Mouse (Mus musculus) MN1 (cell line): ENCODE results near the gene Ttyh2.
A peak's percentile ranks its signal among the peaks of the same experiment; 100 is the strongest.

Source experiments
- DNase-seq: peaks from one replicate; pipeline ENCODE4 v3.0.0-alpha.2; 2016; ENCODE audit warnings: low spot score

Gene Ttyh2

DNA sequence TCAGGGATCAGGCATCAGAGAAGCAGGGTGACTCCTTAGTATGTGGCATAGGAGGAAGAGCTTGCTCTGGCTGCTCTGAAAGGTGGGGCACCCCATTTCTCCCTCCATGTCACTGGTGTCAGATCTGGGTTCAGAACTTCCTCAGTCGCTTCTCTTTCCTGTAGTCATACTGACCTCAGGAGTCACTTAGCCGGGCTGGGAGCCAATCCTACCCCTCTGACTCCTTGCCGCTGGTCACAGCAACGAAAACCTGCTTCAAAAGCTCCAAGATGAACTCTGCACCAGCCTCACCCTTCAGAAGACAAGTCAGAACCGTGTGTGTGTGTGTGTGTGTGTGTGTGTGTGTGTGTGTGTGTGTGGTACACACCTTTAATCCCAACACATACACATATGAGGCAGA, 31.1 kb downstream of the Ttyh2 start:
- no peak for DNase-seq

GRCm38 (mm10) chr11:114711393-114711792, 36.2 kb downstream of the Ttyh2 start:
- DNase-seq, result no peak

- no peak for DNase-seq
Measured at GRCm38 (mm10) chr11:114711861-114712260, 36.6 kb downstream of the Ttyh2 start.

DNA sequence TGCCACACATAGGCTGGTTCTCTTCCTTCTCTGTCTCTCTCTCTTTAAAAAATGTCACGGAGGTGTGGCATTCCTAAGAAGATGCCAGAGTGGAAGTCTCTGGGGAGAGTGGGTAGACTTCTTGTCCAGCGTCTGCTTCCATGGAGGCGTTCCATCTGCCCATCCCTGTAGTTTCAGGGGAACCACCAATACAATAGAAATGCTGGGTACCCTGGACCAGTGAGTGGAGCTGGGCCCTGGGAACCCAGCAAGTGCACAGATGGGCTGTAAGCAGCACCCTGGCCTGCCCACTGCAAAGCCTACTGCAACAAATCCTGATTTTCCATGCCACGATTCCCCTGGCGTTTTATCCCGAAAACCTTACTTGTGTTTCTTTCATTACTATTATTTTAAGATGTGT, 39.3 kb downstream of the Ttyh2 start:
- DNase-seq, result no peak

DNA sequence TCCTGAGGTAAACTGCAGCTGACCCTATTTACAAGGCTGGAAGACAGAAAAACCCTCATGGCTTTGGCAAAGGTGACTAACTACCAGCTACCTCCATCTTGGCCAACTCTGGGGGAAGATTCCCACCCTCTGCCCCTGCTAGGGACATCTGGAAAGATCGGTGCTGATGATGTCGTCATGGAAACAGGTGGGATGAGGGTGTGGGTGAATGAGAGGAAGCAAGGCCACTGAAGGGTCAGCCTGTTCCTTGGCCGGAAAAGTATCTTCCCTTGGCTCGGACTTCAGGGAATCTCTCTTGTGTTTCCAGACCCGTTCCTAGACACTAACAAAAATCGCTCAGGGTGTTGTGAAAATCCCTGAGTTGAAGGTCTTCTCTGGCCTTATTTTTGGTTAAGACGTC, 40.3 kb downstream of the Ttyh2 start:
- no peak for DNase-seq

DNA sequence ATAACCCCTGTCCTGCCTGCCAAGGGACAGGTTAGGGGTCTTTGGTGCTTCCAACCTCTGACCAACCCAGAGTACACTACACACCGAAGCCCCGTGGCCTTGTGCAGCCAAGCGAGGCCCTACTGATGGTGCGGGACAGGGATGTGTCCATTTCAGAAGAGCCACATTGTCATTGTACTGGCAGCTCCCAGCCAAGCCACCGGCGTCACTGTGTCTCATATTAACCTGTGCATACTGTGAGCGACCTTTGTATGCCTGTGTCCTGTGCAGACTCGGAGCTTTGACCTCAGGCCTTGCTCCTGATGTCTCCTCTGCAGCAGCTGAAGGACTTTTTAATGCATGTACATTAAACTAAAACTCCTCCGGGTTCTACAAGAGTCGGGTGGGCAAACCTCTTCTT, 45.3 kb downstream of the Ttyh2 start:
- DNase-seq, result no peak

- DNase-seq, result no peak
Measured at GRCm38 (mm10) chr11:114722438-114722837, 47.2 kb downstream of the Ttyh2 start.

DNA sequence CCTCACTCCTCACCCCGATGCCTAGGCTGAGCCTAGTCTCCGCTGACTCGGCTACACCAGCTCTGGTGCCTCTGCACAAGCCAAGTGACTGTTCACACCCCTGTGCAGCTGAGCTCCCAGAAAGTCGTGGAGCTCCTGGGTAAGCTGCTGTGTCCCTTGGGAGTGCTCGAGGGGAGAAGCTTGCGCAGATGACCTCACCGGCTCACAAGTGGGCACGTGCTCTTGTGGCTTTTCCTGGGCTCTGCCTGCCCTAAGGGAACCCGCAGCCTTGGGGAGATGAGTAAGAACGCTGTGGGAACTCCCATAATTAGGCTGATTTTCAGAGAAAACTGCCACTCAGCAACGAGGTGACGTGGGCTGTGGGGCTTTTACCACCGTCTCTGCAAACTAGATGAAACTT, 47.8 kb downstream of the Ttyh2 start:
- DNase-seq, result peak; percentile 20

- peak; percentile 69 for DNase-seq
Measured at GRCm38 (mm10) chr11:114724787-114725590, 49.8 kb downstream of the Ttyh2 start.

DNA sequence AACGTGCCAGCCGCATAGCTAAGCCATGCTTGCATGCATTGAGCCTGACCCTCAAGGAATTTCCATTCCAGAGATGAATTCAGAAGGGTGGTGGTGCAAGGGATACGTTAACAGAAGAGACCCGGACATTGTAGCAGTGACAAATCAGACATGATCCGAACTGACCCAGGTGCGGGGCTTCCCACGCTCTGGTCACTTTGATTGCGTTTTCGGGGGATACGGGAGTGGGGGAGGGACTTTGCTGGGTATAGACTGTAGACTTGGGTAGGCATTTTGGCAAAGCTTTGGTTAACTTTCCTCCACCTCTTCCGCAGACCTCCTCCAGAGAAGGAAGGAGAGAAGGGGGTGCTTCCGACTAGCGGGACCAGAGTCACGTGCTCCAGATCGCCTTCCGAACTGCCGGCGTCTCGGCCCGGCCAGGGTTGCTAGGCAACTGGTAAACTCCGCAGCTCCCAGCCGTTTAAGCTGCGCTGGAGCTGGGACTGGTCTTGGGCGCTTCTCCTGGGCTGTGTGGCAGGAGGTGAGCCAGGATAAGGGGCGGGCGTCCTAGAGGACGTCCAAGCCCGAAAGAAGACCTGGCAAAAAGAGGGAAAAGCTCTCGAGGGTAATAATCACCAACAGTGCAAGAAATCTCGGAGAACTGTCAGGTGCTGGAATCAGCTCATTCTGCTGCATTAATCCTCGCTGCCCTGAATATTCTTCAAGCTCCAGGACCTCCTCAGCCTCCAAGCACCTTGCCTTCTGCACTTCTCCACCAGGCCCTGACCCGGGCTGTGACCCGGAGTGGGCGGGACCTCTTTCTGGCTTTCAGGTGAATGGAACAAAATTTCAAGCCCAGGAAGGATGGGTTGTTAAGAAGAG, 52.0 kb downstream of the Ttyh2 start, which contains the start of gene Dnaic2:
Gene Dnaic2, plus strand, starts transcription at position 444 of the 861 bp plus-strand sequence.
- peak; percentile 39 for DNase-seq

DNA sequence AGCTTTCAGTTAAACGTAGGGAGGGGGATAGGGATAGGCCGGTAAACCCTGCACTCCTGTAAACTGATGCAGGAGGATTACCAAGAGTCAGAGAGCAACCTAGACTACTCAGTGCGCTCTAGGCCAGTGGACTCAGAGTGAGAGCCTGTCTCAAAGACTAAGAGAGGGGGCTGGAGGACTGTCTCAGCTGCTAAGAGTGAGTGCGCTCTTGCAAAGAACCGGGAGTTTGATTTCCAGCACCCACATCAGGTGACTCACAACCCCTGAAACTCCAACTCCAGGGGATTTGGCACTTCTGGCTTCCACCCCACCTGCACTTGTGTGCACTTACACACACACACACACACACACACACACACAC, 52.6 kb downstream of the Ttyh2 start:
- DNase-seq, result no peak

DNA sequence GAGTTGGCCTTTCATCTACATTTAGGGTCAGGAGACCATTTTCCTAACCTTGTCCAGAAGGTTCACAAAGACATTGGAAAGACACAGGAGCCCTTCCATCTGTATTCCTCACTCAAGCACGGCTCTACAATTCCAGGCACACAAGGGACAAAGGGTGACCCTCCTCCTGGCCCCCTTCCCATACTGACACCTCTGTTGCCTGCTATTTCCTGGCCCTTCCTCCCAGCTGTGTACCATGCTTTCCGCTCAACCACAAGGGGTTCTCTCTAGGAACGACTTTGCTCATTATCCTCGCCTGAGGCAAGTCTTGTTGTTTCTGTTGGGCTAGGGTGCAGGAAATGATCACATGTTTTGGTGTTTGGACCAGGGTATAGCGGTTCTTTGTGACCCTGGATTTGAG, 53.1 kb downstream of the Ttyh2 start:
- no peak for DNase-seq

GRCm38 (mm10) chr11:114729832-114730363, 54.7 kb downstream of the Ttyh2 start:
- peak; percentile 14 for DNase-seq

GRCm38 (mm10) chr11:114731711-114732110, 56.5 kb downstream of the Ttyh2 start:
- DNase-seq, result no peak

GRCm38 (mm10) chr11:114732890-114733289, 57.7 kb downstream of the Ttyh2 start:
- DNase-seq, result no peak

DNA sequence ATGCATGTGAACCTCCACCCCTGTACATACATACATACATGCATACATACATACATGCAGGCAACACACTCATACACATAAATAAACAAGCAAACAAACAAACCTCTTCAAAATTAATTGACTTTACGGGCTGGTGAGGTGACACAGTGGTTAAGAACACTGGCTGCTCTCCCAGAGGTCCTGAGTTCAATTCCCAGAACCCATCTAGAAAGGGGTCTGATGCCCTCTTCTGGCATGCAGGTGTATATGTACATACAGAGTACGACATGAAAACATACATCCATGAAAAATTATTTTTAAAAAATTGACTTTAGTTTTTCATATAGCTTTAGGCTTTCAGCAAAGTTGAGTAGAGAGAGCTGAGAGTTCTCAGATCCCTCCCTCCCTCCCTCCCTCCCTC, 60.9 kb downstream of the Ttyh2 start:
- no peak for DNase-seq

DNA sequence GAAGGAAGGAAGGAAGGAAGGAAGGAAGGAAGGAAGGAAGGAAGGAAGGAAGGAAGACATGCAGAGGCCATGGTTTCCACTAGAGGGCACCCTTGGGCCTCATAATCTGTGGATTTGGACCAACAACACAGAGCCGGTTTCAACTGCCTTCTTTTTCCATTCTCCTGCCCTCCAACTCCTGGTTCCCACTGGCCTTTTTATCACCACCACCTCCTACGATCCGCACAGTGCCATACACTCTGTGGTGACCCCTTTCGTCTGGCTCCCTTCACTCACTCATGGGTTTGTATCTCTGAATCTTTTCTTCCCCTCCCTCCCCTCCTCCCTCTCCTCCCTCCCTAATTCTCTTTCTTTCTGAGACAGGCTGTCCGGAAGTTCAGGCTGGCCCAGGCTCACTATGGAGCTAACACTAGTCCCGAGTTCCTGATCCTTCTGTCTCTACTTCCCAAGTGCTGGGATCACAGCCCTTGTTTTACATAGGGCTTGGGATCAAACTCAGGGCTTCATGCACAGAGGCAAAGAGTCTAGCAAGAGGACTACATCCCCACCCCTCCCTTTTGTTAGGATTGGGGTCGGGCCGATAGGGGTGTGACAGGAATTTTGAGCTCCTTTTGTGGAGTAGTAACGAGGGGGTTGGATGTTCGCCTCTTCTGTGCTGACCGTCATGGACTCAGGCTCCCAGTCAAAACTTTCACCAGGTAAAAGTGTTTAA, 61.8 kb downstream of the Ttyh2 start:
- DNase-seq, result peak; percentile 53

DNA sequence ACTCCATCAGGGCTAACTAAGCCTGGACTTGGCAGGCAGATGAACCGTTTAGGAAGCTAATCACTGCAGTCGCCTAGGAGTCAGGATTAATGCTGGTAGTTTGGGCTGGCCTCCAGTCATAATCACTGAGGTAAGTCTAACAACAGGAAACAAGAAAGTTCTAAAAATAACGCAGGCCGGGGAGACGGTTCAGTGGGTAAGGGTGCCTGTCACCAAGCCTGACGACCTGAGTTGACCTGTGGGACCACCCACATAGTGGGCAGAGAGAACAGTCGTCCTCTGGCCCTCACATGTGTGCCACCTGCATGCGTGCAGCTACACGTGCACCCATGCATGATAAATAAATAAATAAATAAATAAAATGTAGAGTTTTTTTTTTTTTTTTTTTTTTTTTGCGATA, 65.4 kb downstream of the Ttyh2 start:
- DNase-seq, result no peak

GRCm38 (mm10) chr11:114741451-114741850, 66.2 kb downstream of the Ttyh2 start:
- no peak for DNase-seq

- DNase-seq, result peak; percentile 83
Measured at GRCm38 (mm10) chr11:114745134-114745533, 69.9 kb downstream of the Ttyh2 start.

DNA sequence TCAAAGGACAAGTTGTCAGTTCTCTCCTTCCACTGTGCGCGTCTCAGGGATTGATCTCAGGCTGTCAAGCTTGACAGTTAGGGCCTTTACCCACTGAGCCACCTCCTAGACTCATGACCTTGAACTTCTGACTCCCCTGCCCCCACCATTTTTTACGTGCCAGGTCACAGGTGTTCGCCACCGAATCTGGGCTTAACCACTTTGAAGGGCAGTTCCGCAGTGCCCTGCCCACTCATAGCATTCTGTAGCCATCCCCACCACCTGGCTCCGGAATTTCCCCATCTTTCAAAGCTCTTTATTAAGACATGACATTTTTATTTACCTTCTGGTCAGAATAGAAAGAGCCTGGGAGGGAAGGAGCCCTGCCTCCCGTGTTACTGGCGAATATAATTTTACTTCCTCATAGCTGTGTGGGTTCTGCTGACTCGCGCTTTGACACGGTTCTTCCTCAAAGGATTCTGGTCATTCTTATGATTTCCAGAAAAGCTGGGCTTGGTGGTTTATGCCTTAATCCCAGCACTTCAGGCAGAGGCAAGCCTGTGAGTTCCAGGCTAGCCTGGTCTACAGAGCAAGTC, 72.4 kb downstream of the Ttyh2 start:
- DNase-seq, result no peak
